Mouse (Mus musculus) 416B (cell line): ENCODE measurements around the gene Dlgap1.
"Not testable (repeated sequence)": the region's sequence is repeated elsewhere in the genome, so short reads cannot be mapped to it uniquely, and the experiment has no call there.

ENCODE experiments used
- DNase-seq: peaks from one replicate; pipeline ENCODE4 v3.0.0; 2011; ENCODE audit warnings: low read depth

Gene Dlgap1

GRCm38 (mm10) chr17:70527101-70527500, 558.2 kb downstream of the Dlgap1 start:
- DNase-seq = peak; percentile 65

- no peak for DNase-seq
Observed at GRCm38 (mm10) chr17:70528196-70529187, 559.6 kb downstream of the Dlgap1 start.

GRCm38 (mm10) chr17:70534321-70534720, 565.4 kb downstream of the Dlgap1 start:
- DNase-seq = peak; percentile 62

DNA sequence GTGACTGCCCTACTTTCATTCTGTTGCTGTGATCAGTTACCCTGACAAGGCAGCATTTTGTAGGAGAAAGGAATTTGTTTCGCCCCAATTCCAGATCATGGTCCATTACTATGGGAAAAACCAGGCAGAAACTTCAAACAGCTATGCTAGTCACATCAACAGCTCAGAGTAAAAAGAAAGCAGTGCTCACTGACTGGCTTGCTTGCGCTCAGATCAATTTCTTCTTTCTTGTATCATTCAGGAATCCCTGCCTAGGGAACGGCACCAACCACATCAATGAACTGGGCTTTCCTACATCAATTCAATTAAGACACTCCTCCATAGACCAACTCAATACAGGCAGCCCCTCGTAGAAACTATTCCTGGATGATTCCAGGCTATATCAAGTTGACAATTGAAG, 572.9 kb downstream of the Dlgap1 start:
- DNase-seq = no peak

- no peak for DNase-seq
Observed at GRCm38 (mm10) chr17:70550793-70551192, 581.9 kb downstream of the Dlgap1 start.

DNA sequence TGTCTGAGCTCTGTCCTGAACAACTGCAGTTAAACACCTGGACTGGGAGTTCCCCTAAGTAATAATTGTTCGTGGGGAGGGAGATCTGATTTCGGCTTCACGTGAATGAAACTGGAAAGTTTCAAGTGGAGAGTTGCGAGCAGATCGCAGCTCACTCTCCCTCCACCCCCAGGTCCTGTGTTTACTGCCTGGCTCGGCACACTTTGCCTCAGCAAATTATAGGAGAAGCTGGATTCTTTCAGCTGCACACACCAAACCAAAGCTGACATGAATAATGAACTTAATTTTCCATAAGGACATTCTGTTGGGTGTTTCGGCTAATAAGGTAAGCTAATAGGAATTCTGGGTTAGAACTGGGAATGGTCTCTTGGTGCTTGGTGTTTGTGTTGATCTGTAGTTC, 592.7 kb downstream of the Dlgap1 start:
- DNase-seq = no peak

GRCm38 (mm10) chr17:70570848-70571247, 602.0 kb downstream of the Dlgap1 start:
- DNase-seq = peak; percentile 21

- DNase-seq = no peak
Observed at GRCm38 (mm10) chr17:70583042-70583441, 614.2 kb downstream of the Dlgap1 start.

DNA sequence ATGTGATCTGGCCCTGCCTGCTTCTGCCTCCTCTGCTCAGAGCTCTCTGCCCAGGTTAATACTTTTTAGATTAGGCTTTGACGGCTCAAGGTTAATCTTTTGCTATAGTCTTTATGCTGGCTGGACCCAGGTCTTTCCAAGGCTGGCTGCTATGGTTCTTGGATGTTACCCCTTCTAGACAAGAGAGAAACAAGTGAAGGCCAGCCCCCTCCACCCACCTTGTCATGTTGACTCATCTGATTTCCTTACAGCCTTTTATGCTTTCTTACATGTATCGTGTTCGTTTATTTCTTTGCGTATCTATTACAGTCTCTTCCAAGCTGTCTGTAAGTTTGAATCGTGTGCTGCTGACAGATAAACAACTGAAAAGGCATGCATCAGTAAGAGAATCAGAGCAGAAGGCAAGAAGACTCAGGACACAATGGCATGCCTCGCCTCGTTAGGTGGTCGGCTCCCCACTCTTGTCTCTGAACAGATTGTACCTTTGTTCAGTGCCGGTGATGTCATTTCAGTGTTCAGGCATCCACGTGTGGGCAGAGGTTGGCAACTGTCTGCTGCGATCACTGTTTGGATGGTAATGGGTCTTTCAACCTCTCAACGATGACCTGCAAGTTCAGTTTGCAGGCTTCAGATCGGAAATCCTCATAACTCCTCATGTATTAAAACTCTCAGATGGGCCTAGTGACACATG, 618.0 kb downstream of the Dlgap1 start:
- DNase-seq = no peak

DNA sequence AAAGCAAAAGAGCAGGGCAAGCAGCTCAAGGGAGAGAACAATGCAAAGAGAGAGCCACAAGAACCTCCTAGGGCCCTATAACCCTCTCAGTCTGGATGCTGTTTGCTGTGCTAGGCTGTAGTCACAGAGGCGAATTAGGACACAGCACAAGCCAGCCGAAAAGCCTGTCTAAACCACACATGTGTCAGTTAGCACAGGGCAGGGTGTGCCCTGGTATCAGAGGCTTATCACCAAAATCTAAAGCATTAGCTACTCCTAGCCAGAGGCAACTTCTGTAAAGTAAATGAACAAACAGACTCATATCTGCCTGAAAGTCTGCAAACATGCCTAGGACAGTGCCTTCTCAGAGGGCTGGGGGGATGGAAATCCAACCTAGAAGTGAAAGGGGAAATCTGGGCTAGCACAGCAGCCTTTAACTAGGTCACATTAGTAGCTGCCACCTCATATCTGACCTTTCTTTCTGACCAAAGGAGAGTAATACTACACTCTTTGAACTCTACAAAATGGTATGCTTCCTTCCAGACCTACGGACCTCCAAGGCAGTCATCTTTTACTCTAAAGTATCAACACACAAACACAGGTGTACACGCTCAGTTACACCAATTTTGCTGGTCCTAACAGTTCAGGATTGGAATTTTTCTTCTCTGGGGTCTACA, 619.2 kb downstream of the Dlgap1 start:
- DNase-seq = not testable (repeated sequence)

DNA sequence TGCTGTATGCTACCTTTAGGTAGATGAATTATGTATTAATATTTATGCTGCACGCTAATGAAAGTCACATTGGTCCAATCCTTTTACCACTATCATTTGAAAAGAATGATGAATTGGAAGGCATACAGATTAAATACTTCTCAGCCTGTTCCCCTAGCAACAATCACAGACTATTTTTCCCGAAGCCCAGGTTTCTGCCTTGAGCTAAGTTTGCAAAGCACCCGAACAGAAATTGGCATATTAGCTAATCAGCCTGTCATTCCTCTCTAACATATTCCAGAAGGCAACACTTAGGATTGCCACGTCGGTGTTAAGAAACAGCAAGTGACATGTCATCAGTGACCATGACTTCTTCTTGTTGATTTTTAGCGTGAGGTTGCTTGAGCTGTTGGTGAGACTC, 619.8 kb downstream of the Dlgap1 start:
- DNase-seq = no peak

DNA sequence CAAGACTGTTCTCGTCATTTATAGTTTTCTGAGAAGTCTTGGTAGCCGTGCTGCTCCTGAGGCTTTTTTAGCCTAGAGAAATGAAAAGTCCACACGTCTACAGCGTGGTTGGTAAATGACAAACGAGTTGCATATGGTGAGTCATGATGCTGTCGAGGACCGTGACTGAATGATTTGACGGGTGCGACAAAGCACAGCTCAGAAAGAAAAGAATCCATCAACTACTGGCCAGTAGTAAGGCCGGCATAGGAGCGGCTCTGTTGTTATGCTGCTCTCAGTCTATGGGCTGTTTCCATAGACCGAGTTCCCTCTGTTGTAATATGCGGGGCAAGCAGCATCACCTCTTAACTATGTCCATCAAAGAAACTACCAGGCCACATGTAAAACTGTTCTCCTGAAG, 620.3 kb downstream of the Dlgap1 start:
- no peak for DNase-seq

- no peak for DNase-seq
Observed at GRCm38 (mm10) chr17:70590506-70590905, 621.6 kb downstream of the Dlgap1 start.

DNA sequence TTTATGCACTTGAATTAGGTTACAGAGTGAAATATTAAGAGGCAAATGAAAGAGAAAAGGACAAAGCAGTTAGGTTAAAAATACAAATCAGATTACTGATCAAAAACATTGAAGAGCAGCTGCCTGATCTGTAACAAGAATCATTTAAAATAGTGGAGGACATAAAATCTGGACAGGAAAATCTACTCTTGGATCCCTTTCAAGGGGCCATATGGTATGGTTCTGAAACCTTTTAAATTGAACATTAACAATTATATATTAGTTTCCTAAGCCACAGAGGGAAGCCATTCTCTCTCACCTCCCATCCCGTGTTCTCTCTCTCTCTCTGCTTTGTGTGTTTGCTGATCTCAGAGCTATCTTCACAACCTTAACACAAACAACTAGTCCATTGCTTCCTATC, 625.4 kb downstream of the Dlgap1 start:
- no peak for DNase-seq

DNA sequence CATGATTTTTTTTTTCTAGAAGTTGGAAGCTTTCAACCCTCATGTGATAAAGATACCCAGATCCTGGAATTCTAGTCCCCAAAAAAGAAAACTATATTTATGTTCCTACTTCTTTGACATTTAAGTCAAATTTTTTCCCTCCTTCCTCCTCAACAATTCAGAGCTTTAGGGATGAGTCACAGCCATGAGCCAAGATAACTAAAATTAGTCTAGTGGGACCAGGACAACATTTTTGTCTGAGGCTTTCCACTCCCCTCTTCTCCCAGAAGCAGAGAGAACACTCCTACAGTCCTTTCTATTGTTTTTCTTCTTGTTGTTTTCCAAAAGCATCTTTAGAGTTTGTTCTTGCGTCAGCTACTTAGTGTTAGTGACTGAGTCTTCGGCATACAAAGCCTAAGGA, 627.5 kb downstream of the Dlgap1 start:
- DNase-seq = no peak

DNA sequence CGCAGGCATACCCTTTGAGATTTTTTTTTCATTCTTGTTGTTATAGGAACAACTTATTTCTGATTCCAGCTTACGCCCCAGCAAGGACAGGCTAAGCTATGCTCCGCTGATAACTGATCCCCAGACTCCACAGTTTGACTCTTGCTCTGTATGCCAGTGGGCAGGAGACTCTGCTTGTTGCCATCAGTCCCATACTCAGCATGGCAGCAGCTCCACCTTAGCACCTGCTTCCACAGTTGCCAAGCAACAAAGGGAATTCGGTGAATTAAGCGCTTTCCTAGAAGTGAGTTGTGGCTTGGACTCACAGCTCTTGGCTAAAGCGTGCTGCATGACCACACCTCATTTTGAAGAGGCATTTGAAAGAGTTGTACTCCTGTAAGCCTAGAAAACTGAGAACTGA, 631.6 kb downstream of the Dlgap1 start:
- DNase-seq = no peak

GRCm38 (mm10) chr17:70602051-70602450, 633.2 kb downstream of the Dlgap1 start:
- no peak for DNase-seq

- no peak for DNase-seq
Observed at GRCm38 (mm10) chr17:70605659-70606058, 636.8 kb downstream of the Dlgap1 start.

DNA sequence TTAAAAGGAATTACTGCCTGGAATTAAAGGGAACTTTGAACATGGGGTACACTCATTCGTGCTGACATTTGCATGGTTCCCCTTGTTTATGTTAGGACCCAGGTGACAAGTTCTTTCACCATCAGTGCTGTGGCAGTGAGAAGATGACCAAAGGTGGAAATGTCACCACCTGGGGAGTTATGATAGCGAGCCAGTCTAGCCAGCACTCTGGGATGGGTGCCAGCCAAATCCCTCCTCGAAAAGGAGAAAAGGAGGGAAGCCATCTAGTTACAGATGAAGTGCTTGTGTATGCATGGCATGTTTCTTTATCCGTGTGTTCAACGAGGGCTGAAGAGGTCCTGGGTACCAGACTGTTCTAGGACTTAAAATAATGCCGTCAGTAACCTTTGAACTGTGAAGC, 643.3 kb downstream of the Dlgap1 start:
- DNase-seq = no peak

DNA sequence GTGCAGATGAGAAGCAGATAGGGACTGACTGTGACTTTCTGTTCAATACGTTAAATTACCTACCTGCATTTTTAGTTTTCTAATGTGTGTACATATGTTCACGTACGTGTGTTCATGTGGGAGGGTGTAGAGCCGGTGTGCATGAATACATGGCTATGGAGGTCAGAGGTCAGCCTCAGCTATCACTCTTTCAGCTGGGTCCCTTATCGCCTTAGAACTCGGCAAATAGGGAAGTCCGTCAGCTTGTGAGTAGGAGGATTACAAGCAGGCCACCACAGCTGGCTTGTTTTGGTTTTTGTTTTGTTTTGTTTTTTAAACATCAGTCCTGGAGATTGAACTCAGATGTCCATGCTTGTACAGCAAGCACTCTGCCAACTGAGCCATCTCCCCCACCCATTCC, 645.0 kb downstream of the Dlgap1 start:
- no peak for DNase-seq

- DNase-seq = no peak
Observed at GRCm38 (mm10) chr17:70614407-70615060, 645.7 kb downstream of the Dlgap1 start.

DNA sequence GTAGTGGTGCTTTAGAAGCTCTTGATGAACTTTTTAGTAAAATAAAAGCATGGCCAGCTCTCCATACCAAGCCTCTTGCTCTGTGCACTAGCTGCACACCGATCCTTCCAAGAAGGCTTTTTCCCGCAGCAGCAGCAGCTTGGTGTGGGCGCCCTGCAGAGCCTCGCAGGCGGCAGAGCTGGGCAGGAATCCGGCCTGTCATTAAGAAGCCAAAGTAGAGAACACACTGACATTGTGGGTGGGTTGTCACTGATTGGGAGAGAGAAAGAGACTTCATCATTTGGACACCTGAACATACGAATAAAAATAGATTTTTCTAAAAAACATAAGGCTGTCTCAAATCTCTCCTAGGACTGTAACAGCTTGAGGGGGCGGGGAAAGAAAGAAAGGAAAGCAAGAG, 653.6 kb downstream of the Dlgap1 start:
- no peak for DNase-seq
